Mouse (Mus musculus): ENCODE results near the gene Ppp3ca. TPM values are rescaled to one million over a fixed set of nuclear protein-coding genes. Genes with fewer than 3 reads are reported as not detected.

Ppp3ca gene
- polyA plus RNA-seq, 1 experiment = 25.3 TPM

GRCm38 (mm10) chr3:136725311-136726156, 55.6 kb downstream of the Ppp3ca start:
- Histone ChIP-seq H3K4me1 (ENCODE audit: control insufficient read depth, insufficient read depth, insufficient read length, low read length) (peaks cover 2% of the 10 kb centered on the region; the same call in 1 of the 2 replicates), H3K4me3 (ENCODE audit: low read depth, low read length) (no peak overlapping the region)
- 62% methylated on average over 7 of the region's 7 CpGs for WGBS

DNA sequence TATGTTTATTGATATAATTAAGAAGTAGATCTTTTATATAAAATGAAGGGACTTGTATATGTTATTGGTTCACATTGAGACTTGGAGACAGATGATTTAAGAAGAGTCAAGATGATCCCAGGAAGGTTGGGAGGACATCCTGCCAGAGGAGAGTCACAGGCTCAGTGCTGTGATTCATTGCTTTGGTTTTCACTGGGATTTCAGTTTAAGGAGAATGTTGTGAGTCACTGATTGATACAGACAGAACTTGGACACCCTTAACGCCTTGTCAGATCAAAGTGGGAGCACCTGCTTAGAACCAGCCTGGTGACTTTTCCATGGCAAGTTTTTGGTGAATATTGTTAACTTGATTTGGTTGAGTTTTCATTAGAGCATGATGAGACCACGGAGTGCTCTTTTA, 58.0 kb downstream of the Ppp3ca start:
- Histone ChIP-seq H3K4me3 (ENCODE audit: low read depth, low read length) (no peak overlapping the region), H3K27ac (ENCODE audit: insufficient read depth, low read depth, low read length) (no peak overlapping the region), H3K4me1 (ENCODE audit: control insufficient read depth, insufficient read depth, insufficient read length, low read length) (peaks cover 2% of the 10 kb centered on the region; the same call in 1 of the 2 replicates), H3K36me3 (ENCODE audit: control insufficient read depth, insufficient read depth, low read length) (no peaks in the 10 kb centered on the region), H3K27me3 (ENCODE audit: control insufficient read depth, insufficient read depth, low read length) (no peaks in the 10 kb centered on the region)
- no peak for TF ChIP-seq CTCF (IDR thresholded peaks at IDR 0.05; ENCODE audit: extremely low read depth, insufficient read length, insufficient replicate concordance, low read depth, low read length)
- no peak for TF ChIP-seq POLR2A (IDR thresholded peaks at IDR 0.05; ENCODE audit: low read depth, low read length)
- 74% methylated on average over 2 of the region's 2 CpGs for WGBS

More at GRCm38 (mm10) chr3:136725311-136726156, 55.6 kb downstream of the Ppp3ca start:
- Histone ChIP-seq H3K27ac (ENCODE audit: insufficient read depth, low read depth, low read length) (peak overlapping the region; percentile 31; the same call in 1 of the 2 replicates), H3K36me3 (ENCODE audit: control insufficient read depth, insufficient read depth, low read length) (no peaks in the 10 kb centered on the region), H3K27me3 (ENCODE audit: control insufficient read depth, insufficient read depth, low read length) (no peaks in the 10 kb centered on the region)
- TF ChIP-seq POLR2A (IDR thresholded peaks at IDR 0.05; ENCODE audit: low read depth, low read length) (no peak), CTCF (IDR thresholded peaks at IDR 0.05; ENCODE audit: extremely low read depth, insufficient read length, insufficient replicate concordance, low read depth, low read length) (no peak)

GRCm38 (mm10) chr3:136729978-136730377, 60.1 kb downstream of the Ppp3ca start:
- no peak for TF ChIP-seq POLR2A (IDR thresholded peaks at IDR 0.05; ENCODE audit: low read depth, low read length)
- no peak for TF ChIP-seq CTCF (IDR thresholded peaks at IDR 0.05; ENCODE audit: extremely low read depth, insufficient read length, insufficient replicate concordance, low read depth, low read length)
- Histone ChIP-seq H3K4me3 (ENCODE audit: low read depth, low read length) (no peak overlapping the region), H3K27me3 (ENCODE audit: control insufficient read depth, insufficient read depth, low read length) (no peaks in the 10 kb centered on the region), H3K4me1 (ENCODE audit: control insufficient read depth, insufficient read depth, insufficient read length, low read length) (no peaks in the 10 kb centered on the region), H3K36me3 (ENCODE audit: control insufficient read depth, insufficient read depth, low read length) (no peaks in the 10 kb centered on the region), H3K27ac (ENCODE audit: insufficient read depth, low read depth, low read length) (no peak overlapping the region)
- WGBS = 59% methylated on average over 10 of the region's 10 CpGs

- 94% methylated on average over 6 of the region's 6 CpGs for WGBS
- TF ChIP-seq CTCF (IDR thresholded peaks at IDR 0.05; ENCODE audit: extremely low read depth, insufficient read length, insufficient replicate concordance, low read depth, low read length) (no peak), POLR2A (IDR thresholded peaks at IDR 0.05; ENCODE audit: low read depth, low read length) (no peak)
- Histone ChIP-seq H3K4me3 (ENCODE audit: low read depth, low read length) (no peak overlapping the region), H3K27ac (ENCODE audit: insufficient read depth, low read depth, low read length) (no peak overlapping the region), H3K27me3 (ENCODE audit: control insufficient read depth, insufficient read depth, low read length) (no peaks in the 10 kb centered on the region), H3K36me3 (ENCODE audit: control insufficient read depth, insufficient read depth, low read length) (no peaks in the 10 kb centered on the region), H3K4me1 (ENCODE audit: control insufficient read depth, insufficient read depth, insufficient read length, low read length) (no peaks in the 10 kb centered on the region)
These were observed 61.7 kb downstream of the Ppp3ca start for GRCm38 (mm10) chr3:136731579-136731978.

DNA sequence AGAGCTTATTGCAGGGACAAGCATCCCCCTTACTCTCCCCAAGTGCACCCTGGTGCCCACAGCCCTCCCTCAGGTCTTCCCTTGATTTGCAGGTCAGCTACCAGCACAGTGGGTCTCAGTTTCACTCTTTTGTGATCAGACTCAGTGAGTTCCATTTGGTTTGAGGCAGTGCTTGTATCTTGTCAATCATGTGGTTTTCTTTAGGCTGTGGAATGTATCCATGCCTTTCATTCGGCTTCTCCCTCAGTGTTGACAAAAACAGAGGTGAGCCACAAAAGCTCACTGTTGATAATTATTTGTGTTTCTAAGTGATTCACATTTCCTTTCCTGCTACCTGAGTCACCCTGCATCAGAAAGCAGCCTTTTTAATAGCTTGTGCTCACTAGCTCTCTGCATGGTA, 66.1 kb downstream of the Ppp3ca start:
- no peaks in the 10 kb centered on the region for H3K36me3 ChIP-seq (ENCODE audit: control insufficient read depth, insufficient read depth, low read length)
- no peaks in the 10 kb centered on the region for H3K27me3 ChIP-seq (ENCODE audit: control insufficient read depth, insufficient read depth, low read length)
- H3K4me1 ChIP-seq (ENCODE audit: control insufficient read depth, insufficient read depth, insufficient read length, low read length) = no peaks in the 10 kb centered on the region
- no peak for TF ChIP-seq POLR2A (IDR thresholded peaks at IDR 0.05; ENCODE audit: low read depth, low read length)
- no peak for TF ChIP-seq CTCF (IDR thresholded peaks at IDR 0.05; ENCODE audit: extremely low read depth, insufficient read length, insufficient replicate concordance, low read depth, low read length)
- 69% methylated on average over 1 of the region's 1 CpGs for WGBS
- H3K4me3 ChIP-seq (ENCODE audit: low read depth, low read length) = no peak overlapping the region
- no peak overlapping the region for H3K27ac ChIP-seq (ENCODE audit: insufficient read depth, low read depth, low read length)

DNA sequence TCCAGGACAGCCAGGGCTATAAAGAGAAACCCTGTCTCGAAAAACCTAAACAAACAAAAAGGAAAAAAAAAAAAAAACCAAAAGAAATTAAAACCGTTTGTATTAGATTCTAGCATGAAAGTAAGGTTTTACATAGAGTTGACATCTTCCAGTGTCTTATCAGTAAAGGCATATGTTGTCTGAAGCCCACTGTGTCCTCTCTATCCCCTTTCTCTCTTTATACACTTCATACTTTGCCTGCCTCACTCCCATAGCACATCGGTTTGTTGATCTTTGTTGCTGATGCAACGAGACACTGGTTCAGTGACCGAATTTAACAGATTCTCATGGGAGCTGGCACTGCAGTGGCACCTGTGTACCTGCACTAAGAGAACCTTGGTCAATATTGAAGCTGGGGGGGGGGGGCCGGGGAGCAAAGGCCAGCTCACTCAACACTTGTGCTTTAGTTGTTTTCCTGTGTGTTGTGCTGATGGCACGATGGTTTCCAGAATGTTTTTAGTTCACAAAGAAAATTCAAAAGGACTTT, 66.9 kb downstream of the Ppp3ca start:
- 65% methylated on average over 7 of the region's 7 CpGs for WGBS
- no peak overlapping the region for H3K4me3 ChIP-seq (ENCODE audit: low read depth, low read length)
- no peaks in the 10 kb centered on the region for H3K27me3 ChIP-seq (ENCODE audit: control insufficient read depth, insufficient read depth, low read length)
- no peak overlapping the region for H3K27ac ChIP-seq (ENCODE audit: insufficient read depth, low read depth, low read length)
- H3K36me3 ChIP-seq (ENCODE audit: control insufficient read depth, insufficient read depth, low read length) = no peaks in the 10 kb centered on the region
- no peaks in the 10 kb centered on the region for H3K4me1 ChIP-seq (ENCODE audit: control insufficient read depth, insufficient read depth, insufficient read length, low read length)
- no peak for TF ChIP-seq POLR2A (IDR thresholded peaks at IDR 0.05; ENCODE audit: low read depth, low read length)
- no peak for TF ChIP-seq CTCF (IDR thresholded peaks at IDR 0.05; ENCODE audit: extremely low read depth, insufficient read length, insufficient replicate concordance, low read depth, low read length)

GRCm38 (mm10) chr3:136738474-136738873, 68.5 kb downstream of the Ppp3ca start:
- H3K4me3 ChIP-seq (ENCODE audit: low read depth, low read length) = no peak overlapping the region
- no peaks in the 10 kb centered on the region for H3K36me3 ChIP-seq (ENCODE audit: control insufficient read depth, insufficient read depth, low read length)
- TF ChIP-seq POLR2A (IDR thresholded peaks at IDR 0.05; ENCODE audit: low read depth, low read length) (no peak), CTCF (IDR thresholded peaks at IDR 0.05; ENCODE audit: extremely low read depth, insufficient read length, insufficient replicate concordance, low read depth, low read length) (no peak)
- H3K4me1 ChIP-seq (ENCODE audit: control insufficient read depth, insufficient read depth, insufficient read length, low read length) = no peaks in the 10 kb centered on the region
- 84% methylated on average over 1 of the region's 1 CpGs for WGBS
- H3K27me3 ChIP-seq (ENCODE audit: control insufficient read depth, insufficient read depth, low read length) = no peaks in the 10 kb centered on the region
- no peak overlapping the region for H3K27ac ChIP-seq (ENCODE audit: insufficient read depth, low read depth, low read length)

All from small intestine, adult 2 months (tissue).